Mouse (Mus musculus): ENCODE measurements around the gene Sult1a1. TPM values are rescaled to one million over a fixed set of nuclear protein-coding genes. Genes with fewer than 3 reads are reported as not detected.

Gene Sult1a1
- polyA plus RNA-seq (2014; fragmentation: Nextera tagmentation; extraction: Ambion mirVana): 2.5 and 5.3 TPM in 2 replicates

DNA sequence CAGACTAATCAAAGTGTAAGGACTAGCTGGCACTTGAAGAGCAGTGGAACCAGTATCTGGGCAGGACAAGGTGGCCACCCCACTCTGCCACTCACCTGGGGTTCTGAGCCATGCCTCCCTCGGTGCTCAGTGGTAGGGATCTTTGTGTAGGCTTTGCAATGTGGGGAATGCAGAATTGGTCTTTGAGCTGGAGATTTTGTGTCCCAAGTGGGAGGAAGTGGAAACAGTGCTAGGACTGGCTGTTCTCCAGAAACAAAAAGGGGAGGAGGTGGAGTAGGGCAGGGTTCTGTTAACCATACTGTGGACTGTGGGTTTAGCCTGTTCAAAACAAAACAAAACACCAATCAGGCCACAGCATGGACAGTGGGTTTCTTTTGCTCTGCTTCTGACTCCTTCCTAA, at the start of gene Sult1a1:
Gene Sult1a1 (minus strand): TSS at position 226 of the 400 bp plus-strand sequence.
- Histone ChIP-seq H3K4me3 (replicated peaks; ENCODE audit: low read length) (no peak within 1 kb of the TSS), H3K27me3 (ENCODE audit: control insufficient read depth, insufficient read depth, low read length) (no peaks in the 10 kb centered on the region), H3K27ac (no peak within 1 kb of the TSS), H3K4me1 (replicated peaks; ENCODE audit: control insufficient read depth, insufficient read depth, low read length) (no peaks in the 10 kb centered on the region), H3K4me2 (replicated peaks) (no peak within 1 kb of the TSS), H3K9ac (no peak within 1 kb of the TSS), H3K36me3 (replicated peaks; ENCODE audit: control insufficient read depth, insufficient read depth) (peaks cover 30% of the 10 kb centered on the region), H3K9me3 (ENCODE audit: control insufficient read depth, low read length) (no peaks in the 10 kb centered on the region)
- ATAC-seq (ENCODE audit: low FRiP score) (no peak), DNase-seq (ENCODE audit: low spot score) (no peak)
- 83% methylated on average over 1 of the region's 1 CpGs for WGBS

DNA sequence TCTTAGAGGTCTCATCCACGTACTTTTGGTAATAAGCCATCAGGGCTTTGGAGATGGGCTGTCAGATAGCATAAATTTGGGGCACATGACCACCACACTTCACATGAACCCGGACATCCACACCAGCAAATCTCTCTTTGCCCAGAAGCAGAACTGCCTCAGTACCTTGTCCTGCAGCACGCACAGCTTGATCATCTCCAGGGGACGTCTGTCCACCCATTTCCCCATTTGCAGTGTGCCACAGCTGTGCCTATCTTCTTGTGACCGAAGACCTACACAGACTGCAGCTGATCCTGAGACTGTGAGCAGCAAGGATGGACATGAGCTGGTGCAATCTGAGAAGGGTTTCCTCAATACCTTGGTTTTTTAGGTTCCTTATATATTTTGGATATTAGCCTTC, 49.4 kb upstream of the Sult1a1 start:
- ATAC-seq (ENCODE audit: low FRiP score) (no peak), DNase-seq (ENCODE audit: low spot score) (no peak)
- Histone ChIP-seq H3K9me3 (ENCODE audit: control insufficient read depth, low read length) (no peaks in the 10 kb centered on the region), H3K4me1 (replicated peaks; ENCODE audit: control insufficient read depth, insufficient read depth, low read length) (no peaks in the 10 kb centered on the region), H3K4me2 (replicated peaks) (no peak overlapping the region), H3K27me3 (ENCODE audit: control insufficient read depth, insufficient read depth, low read length) (no peaks in the 10 kb centered on the region), H3K27ac (no peak overlapping the region), H3K9ac (no peak overlapping the region), H3K36me3 (replicated peaks; ENCODE audit: control insufficient read depth, insufficient read depth) (no peaks in the 10 kb centered on the region), H3K4me3 (replicated peaks; ENCODE audit: low read length) (no peak overlapping the region)
- 91% methylated on average over 5 of the region's 5 CpGs for WGBS

DNA sequence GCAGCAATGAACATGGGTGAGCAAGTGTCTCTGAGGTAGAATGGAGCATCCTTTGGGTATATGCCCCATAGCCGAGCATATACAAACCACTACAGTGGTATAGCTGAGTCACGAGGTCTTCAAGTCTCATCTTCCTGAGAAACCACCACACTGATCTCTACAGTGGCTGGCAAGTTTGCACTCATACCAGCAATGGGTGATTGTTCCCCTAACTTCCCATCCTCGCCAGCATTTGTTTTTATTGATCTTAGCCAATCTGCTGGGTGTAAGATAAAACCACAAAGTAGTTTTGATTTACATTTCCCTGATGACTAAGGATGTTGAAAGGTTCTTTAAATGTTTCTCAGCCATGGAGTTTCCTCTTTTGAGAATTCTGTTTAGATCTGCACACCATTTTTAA, 48.8 kb upstream of the Sult1a1 start:
- DNase-seq (ENCODE audit: low spot score) (no peak), ATAC-seq (ENCODE audit: low FRiP score) (no peak)
- H3K4me2 ChIP-seq (replicated peaks): no peak overlapping the region
- no peak overlapping the region for H3K9ac ChIP-seq
- H3K27ac ChIP-seq: no peak overlapping the region
- H3K4me3 ChIP-seq (replicated peaks; ENCODE audit: low read length): no peak overlapping the region
- H3K4me1 ChIP-seq (replicated peaks; ENCODE audit: control insufficient read depth, insufficient read depth, low read length): no peaks in the 10 kb centered on the region
- no peaks in the 10 kb centered on the region for H3K9me3 ChIP-seq (ENCODE audit: control insufficient read depth, low read length)
- no peaks in the 10 kb centered on the region for H3K27me3 ChIP-seq (ENCODE audit: control insufficient read depth, insufficient read depth, low read length)
- 82% methylated on average over 3 of the region's 3 CpGs for WGBS
- H3K36me3 ChIP-seq (replicated peaks; ENCODE audit: control insufficient read depth, insufficient read depth): no peaks in the 10 kb centered on the region

DNA sequence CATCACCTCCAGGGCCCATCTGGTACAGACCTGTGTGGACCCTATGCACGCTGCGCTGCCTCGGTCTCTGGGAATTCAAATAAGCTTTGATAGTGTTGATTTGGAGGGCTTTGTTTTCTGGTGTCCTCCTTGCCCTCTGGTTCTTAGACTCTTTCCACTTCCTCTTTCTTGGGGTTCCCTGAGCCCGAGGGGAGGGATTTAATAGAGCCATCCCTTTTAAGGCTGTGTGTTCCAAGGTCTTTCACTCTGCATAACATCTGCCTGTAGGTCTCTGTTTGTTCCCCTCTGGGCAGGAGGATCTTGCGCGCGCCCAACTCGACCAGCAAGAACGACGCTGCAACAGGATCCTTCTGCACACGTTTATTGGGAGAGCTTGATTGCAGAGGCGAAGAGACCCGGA, 45.4 kb upstream of the Sult1a1 start:
- Histone ChIP-seq H3K27ac (no peak overlapping the region), H3K4me3 (replicated peaks; ENCODE audit: low read length) (no peak overlapping the region), H3K36me3 (replicated peaks; ENCODE audit: control insufficient read depth, insufficient read depth) (no peaks in the 10 kb centered on the region), H3K27me3 (ENCODE audit: control insufficient read depth, insufficient read depth, low read length) (no peaks in the 10 kb centered on the region), H3K4me1 (replicated peaks; ENCODE audit: control insufficient read depth, insufficient read depth, low read length) (no peaks in the 10 kb centered on the region), H3K9ac (no peak overlapping the region), H3K9me3 (ENCODE audit: control insufficient read depth, low read length) (no peaks in the 10 kb centered on the region), H3K4me2 (replicated peaks) (no peak overlapping the region)
- 90% methylated on average over 13 of the region's 13 CpGs for WGBS
- no peak for DNase-seq (ENCODE audit: low spot score)
- no peak for ATAC-seq (ENCODE audit: low FRiP score)

DNA sequence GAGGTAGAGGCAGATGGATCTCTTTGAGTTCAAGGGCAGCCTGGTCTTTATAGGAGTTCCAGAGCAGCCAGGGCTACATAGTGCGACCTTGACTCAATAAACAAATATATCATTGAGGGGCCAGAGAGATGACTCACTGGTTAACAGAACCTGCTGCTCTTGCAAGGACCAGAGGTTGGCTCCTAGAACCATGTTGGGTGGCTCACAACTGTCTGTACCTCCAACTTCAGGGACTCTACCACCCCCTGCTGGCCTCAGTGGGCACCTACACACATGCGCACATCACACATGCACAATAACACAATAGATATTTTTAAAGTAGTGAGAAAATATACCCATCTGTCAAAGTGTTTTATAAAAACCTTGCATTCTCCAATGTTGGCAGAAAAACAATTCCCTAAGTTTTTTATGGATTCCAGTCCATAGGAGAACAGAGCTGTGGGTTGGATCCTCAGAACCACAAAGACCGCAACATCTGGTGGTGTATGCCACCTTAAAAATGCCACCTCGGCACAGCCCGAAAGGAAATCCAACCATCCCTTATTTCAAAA, 42.6 kb upstream of the Sult1a1 start:
- H3K4me2 ChIP-seq (replicated peaks): no peak overlapping the region
- H3K4me1 ChIP-seq (replicated peaks; ENCODE audit: control insufficient read depth, insufficient read depth, low read length): no peaks in the 10 kb centered on the region
- no peaks in the 10 kb centered on the region for H3K9me3 ChIP-seq (ENCODE audit: control insufficient read depth, low read length)
- H3K9ac ChIP-seq: no peak overlapping the region
- no peak overlapping the region for H3K4me3 ChIP-seq (replicated peaks; ENCODE audit: low read length)
- no peaks in the 10 kb centered on the region for H3K27me3 ChIP-seq (ENCODE audit: control insufficient read depth, insufficient read depth, low read length)
- ATAC-seq (ENCODE audit: low FRiP score) (no peak), DNase-seq (ENCODE audit: low spot score) (no peak)
- 97% methylated on average over 5 of the region's 5 CpGs for WGBS
- no peaks in the 10 kb centered on the region for H3K36me3 ChIP-seq (replicated peaks; ENCODE audit: control insufficient read depth, insufficient read depth)
- H3K27ac ChIP-seq: no peak overlapping the region

DNA sequence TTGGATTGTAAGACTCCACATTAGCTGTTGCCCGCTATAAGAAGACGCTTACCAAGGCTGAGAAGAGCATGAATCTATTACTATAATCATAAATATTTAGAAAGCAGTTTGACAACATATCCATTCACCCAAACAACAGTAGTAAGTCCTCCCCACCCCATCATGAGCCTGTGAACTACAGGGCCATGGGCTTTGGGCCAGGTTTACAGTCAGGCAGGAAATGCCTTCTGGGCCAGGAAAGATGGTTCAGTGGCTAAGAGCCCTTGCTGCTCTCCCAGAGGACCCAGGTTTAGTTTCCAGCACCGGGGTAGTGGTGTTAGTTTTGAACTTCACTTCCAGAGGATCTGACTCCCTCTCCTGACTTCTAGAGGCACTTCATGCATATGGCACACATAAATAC, 41.3 kb upstream of the Sult1a1 start:
- Histone ChIP-seq H3K36me3 (replicated peaks; ENCODE audit: control insufficient read depth, insufficient read depth) (no peaks in the 10 kb centered on the region), H3K4me1 (replicated peaks; ENCODE audit: control insufficient read depth, insufficient read depth, low read length) (no peaks in the 10 kb centered on the region), H3K27me3 (ENCODE audit: control insufficient read depth, insufficient read depth, low read length) (no peaks in the 10 kb centered on the region), H3K9me3 (ENCODE audit: control insufficient read depth, low read length) (no peaks in the 10 kb centered on the region), H3K27ac (no peak overlapping the region), H3K4me2 (replicated peaks) (no peak overlapping the region), H3K9ac (no peak overlapping the region), H3K4me3 (replicated peaks; ENCODE audit: low read length) (no peak overlapping the region)
- WGBS: 87% methylated on average over 3 of the region's 3 CpGs
- no peak for DNase-seq (ENCODE audit: low spot score)
- no peak for ATAC-seq (ENCODE audit: low FRiP score)

DNA sequence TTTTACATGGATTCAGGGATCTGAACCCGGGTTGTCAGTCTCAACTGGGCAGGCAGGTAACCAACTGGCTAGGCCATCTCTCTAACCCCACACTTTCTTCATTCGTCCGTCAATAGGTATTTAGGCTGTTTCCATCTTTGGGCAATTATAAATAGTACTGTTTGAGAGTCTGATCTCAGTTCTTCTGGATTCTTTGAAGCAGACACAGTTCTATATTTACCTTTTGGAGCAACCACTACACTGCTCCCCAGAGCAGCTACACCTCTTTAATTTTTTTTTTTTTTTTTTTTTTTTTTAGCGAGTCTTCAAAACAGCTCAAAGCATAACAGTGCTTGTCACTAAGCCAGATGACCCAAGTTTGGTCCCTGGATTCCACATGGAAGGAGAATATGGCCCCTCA, 39.4 kb upstream of the Sult1a1 start:
- Histone ChIP-seq H3K9me3 (ENCODE audit: control insufficient read depth, low read length) (no peaks in the 10 kb centered on the region), H3K4me3 (replicated peaks; ENCODE audit: low read length) (no peak overlapping the region), H3K27ac (no peak overlapping the region), H3K9ac (no peak overlapping the region), H3K4me1 (replicated peaks; ENCODE audit: control insufficient read depth, insufficient read depth, low read length) (no peaks in the 10 kb centered on the region), H3K36me3 (replicated peaks; ENCODE audit: control insufficient read depth, insufficient read depth) (no peaks in the 10 kb centered on the region), H3K4me2 (replicated peaks) (no peak overlapping the region), H3K27me3 (ENCODE audit: control insufficient read depth, insufficient read depth, low read length) (no peaks in the 10 kb centered on the region)
- 73% methylated on average over 4 of the region's 4 CpGs for WGBS
- ATAC-seq (ENCODE audit: low FRiP score): no peak
- no peak for DNase-seq (ENCODE audit: low spot score)

DNA sequence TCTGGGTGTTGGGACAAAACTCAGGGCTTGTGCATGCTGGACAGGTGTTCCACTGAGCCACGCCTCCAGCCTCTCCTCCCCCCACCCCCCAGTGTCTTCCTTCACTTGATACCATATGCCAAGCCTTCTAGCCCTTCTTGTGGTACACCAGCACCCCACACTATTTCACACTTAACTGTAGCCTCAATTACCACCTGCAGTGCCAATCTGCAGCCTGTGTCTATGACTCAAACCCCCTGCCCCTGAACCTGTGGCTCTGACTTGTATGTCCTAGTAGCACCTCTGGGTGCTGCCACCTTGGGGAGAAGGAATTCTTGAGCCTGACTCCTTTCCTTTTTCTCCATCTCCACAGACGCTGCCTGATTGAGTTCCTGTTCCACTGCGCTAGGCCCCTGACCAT, 35.7 kb upstream of the Sult1a1 start:
- H3K4me2 ChIP-seq (replicated peaks): no peak overlapping the region
- no peaks in the 10 kb centered on the region for H3K27me3 ChIP-seq (ENCODE audit: control insufficient read depth, insufficient read depth, low read length)
- H3K27ac ChIP-seq: no peak overlapping the region
- no peak for ATAC-seq (ENCODE audit: low FRiP score)
- 91% methylated on average over 3 of the region's 3 CpGs for WGBS
- DNase-seq (ENCODE audit: low spot score): no peak
- H3K4me3 ChIP-seq (replicated peaks; ENCODE audit: low read length): no peak overlapping the region
- no peaks in the 10 kb centered on the region for H3K4me1 ChIP-seq (replicated peaks; ENCODE audit: control insufficient read depth, insufficient read depth, low read length)
- H3K36me3 ChIP-seq (replicated peaks; ENCODE audit: control insufficient read depth, insufficient read depth): no peaks in the 10 kb centered on the region
- H3K9ac ChIP-seq: no peak overlapping the region
- no peaks in the 10 kb centered on the region for H3K9me3 ChIP-seq (ENCODE audit: control insufficient read depth, low read length)

DNA sequence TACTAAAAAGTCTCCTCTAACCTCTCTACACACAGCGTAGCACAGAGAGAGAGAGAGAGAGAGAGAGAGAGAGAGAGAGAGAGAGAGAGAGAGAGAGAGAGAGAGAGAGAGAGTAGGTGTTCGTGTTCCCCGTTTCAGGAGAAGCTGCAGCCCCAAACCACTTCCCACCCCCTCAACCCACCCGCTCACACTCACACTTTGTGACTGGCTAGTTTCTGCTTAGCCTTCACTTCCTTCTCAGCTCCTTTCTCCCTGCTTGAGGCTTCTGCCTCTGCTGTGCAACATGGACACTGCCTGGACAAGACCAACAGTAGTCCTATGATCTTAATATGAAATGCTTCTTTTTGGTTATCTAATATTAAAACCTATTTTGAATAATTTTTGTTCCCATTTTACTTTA, 34.0 kb upstream of the Sult1a1 start:
- WGBS: 79% methylated on average over 4 of the region's 4 CpGs
- ATAC-seq (ENCODE audit: low FRiP score): no peak
- no peaks in the 10 kb centered on the region for H3K36me3 ChIP-seq (replicated peaks; ENCODE audit: control insufficient read depth, insufficient read depth)

More for the DNA sequence above, 34.0 kb upstream of the Sult1a1 start:
- no peak overlapping the region for H3K4me2 ChIP-seq (replicated peaks)
- no peaks in the 10 kb centered on the region for H3K27me3 ChIP-seq (ENCODE audit: control insufficient read depth, insufficient read depth, low read length)
- DNase-seq (ENCODE audit: low spot score): no peak
- no peaks in the 10 kb centered on the region for H3K9me3 ChIP-seq (ENCODE audit: control insufficient read depth, low read length)
- no peak overlapping the region for H3K4me3 ChIP-seq (replicated peaks; ENCODE audit: low read length)
- no peak overlapping the region for H3K9ac ChIP-seq
- peaks cover 2% of the 10 kb centered on the region; the same call in 1 of the 2 replicates for H3K4me1 ChIP-seq (replicated peaks; ENCODE audit: control insufficient read depth, insufficient read depth, low read length)
- no peak overlapping the region for H3K27ac ChIP-seq

Data from hindbrain, embryonic 14.5 days (tissue).